Mouse (Mus musculus): Measurements from ENCODE around the gene Ppp1r18. TPM values are rescaled to one million over a fixed set of nuclear protein-coding genes. Genes with fewer than 3 reads are reported as not detected.
A peak's percentile ranks its signal among the peaks of the same experiment; 100 is the strongest.

Gene Ppp1r18
- polyA plus RNA-seq, 1 experiment: 46.2 TPM

DNA sequence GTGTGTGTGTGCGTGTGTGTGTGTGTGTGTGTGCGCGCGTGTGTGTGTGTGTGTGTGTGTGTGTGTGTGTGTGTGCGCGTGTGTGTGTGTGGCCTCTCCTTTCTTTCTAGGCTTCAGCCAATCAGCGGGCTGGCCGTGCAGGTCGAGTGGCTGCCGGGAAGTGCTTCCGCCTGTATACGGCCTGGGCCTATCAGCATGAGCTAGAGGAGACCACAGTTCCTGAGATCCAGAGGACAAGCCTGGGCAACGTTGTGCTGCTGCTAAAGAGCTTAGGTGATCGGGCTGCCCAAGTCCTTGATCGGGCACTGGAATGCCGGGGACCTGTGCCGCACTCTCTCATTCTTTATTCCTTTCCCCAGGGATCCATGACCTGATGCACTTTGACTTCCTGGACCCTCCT, 22.3 kb downstream of the Ppp1r18 start:
- Histone ChIP-seq H3K36me3 (ENCODE audit: control insufficient read depth, insufficient read depth) (peaks cover 36% of the 10 kb centered on the region), H3ac (ENCODE audit: control insufficient read depth, insufficient read length) (no peak overlapping the region), H3K79me2 (ENCODE audit: control insufficient read depth, insufficient read depth) (no peaks in the 10 kb centered on the region), H3K27me3 (ENCODE audit: control insufficient read depth, insufficient read depth, insufficient read length) (no peaks in the 10 kb centered on the region), H3K4me3 (no peak overlapping the region), H3K4me2 (ENCODE audit: low read depth) (no peak overlapping the region)
- no peak for TF ChIP-seq TCF12 (IDR thresholded peaks at IDR 0.05; ENCODE audit: insufficient read depth, poor library complexity, severe bottlenecking)
- TF ChIP-seq USF1 (IDR thresholded peaks at IDR 0.05; ENCODE audit: low read depth): no peak
- no peak for TF ChIP-seq CEBPB (IDR thresholded peaks at IDR 0.05; ENCODE audit: insufficient read depth, poor library complexity, severe bottlenecking)
- no peak for TF ChIP-seq REST (IDR thresholded peaks at IDR 0.05; ENCODE audit: insufficient read depth, insufficient read length)
- no peak for TF ChIP-seq MYOD1 (IDR thresholded peaks at IDR 0.05; ENCODE audit: control insufficient read depth in 1 of 3, insufficient read length in 2 of 3, low read depth in 2 of 3)
- TF ChIP-seq POLR2AphosphoS2 (IDR thresholded peaks at IDR 0.05; ENCODE audit: insufficient read length, low read depth): no peak
- no peak for TF ChIP-seq SRF (IDR thresholded peaks at IDR 0.05; ENCODE audit: control insufficient read depth, insufficient read length, low read depth)
- TF ChIP-seq E2F4 (IDR thresholded peaks at IDR 0.05; ENCODE audit: insufficient read depth): no peak
- TF ChIP-seq MYOG (IDR thresholded peaks at IDR 0.05; ENCODE audit: control insufficient read depth in 1 of 3, insufficient read depth in 1 of 3, insufficient read length in 2 of 3, low read depth in 2 of 3): no peak
- no peak for TF ChIP-seq MAX (IDR thresholded peaks at IDR 0.05; ENCODE audit: low read depth)
- TF ChIP-seq TCF3 (IDR thresholded peaks at IDR 0.05; ENCODE audit: insufficient read length, low read depth): no peak
- TF ChIP-seq POLR2A (IDR thresholded peaks at IDR 0.05; ENCODE audit: insufficient read length, low read depth): no peak

DNA sequence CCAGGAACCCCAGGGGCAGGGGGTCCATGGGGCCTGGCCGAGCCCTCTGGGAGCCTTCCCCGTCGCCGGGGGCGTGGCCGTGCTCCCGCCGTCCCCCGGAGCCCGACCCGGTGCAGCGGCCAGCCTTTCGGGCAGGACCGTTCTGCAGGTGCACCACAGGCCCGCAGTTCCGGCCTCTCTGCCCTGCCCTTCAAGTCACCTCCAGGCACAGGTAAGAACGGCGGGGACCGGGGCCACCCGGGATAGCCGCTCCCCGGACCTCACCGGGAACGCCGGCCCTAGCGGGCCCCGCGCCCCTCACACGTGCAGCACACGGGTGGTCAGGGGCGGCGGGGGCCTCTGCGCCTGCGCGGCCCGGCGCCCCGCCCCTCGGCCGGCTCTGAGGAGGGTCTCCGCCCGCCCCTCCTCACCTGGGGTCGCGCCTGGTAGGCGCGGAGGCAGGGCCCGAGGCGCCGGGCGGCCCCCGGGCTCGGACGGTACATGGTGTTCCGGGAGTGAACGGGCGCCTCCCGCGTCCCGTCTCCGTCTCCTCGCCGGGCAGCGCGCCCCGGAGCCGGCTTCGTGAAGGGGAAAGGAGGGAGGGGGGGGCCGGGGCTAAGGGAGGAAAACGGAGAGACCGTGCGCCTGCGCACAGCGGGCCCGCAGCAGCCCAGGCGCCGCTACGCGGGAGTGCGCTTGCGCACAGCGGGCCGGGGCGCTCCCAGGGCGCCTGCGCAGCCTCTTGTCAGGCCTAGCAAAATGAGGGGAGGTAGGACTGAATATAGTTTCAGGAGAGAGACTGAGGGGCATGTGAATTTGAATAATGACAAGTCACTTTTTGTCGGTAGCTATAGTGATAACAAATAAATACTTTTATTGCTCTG, 31.6 kb downstream of the Ppp1r18 start, which contains the start of gene 2310061I04Rik:
2310061I04Rik (minus strand) TSS at position 651 of the 863 bp plus-strand sequence.
- no peak for TF ChIP-seq CEBPB (IDR thresholded peaks at IDR 0.05; ENCODE audit: insufficient read depth, poor library complexity, severe bottlenecking)
- TF ChIP-seq MAX (IDR thresholded peaks at IDR 0.05; ENCODE audit: low read depth): no peak
- peak; percentile 56 for TF ChIP-seq POLR2A (IDR thresholded peaks at IDR 0.05; ENCODE audit: insufficient read length, low read depth)
- no peak for TF ChIP-seq TCF12 (IDR thresholded peaks at IDR 0.05; ENCODE audit: insufficient read depth, poor library complexity, severe bottlenecking)
- TF ChIP-seq MYOG (IDR thresholded peaks at IDR 0.05; ENCODE audit: control insufficient read depth in 1 of 3, insufficient read depth in 1 of 3, insufficient read length in 2 of 3, low read depth in 2 of 3): no peak
- TF ChIP-seq POLR2AphosphoS2 (IDR thresholded peaks at IDR 0.05; ENCODE audit: insufficient read length, low read depth): peak; percentile 88
- no peak for TF ChIP-seq REST (IDR thresholded peaks at IDR 0.05; ENCODE audit: insufficient read depth, insufficient read length)
- no peak for TF ChIP-seq USF1 (IDR thresholded peaks at IDR 0.05; ENCODE audit: low read depth)
- no peak for TF ChIP-seq MYOD1 (IDR thresholded peaks at IDR 0.05; ENCODE audit: control insufficient read depth in 1 of 3, insufficient read length in 2 of 3, low read depth in 2 of 3)

DNA sequence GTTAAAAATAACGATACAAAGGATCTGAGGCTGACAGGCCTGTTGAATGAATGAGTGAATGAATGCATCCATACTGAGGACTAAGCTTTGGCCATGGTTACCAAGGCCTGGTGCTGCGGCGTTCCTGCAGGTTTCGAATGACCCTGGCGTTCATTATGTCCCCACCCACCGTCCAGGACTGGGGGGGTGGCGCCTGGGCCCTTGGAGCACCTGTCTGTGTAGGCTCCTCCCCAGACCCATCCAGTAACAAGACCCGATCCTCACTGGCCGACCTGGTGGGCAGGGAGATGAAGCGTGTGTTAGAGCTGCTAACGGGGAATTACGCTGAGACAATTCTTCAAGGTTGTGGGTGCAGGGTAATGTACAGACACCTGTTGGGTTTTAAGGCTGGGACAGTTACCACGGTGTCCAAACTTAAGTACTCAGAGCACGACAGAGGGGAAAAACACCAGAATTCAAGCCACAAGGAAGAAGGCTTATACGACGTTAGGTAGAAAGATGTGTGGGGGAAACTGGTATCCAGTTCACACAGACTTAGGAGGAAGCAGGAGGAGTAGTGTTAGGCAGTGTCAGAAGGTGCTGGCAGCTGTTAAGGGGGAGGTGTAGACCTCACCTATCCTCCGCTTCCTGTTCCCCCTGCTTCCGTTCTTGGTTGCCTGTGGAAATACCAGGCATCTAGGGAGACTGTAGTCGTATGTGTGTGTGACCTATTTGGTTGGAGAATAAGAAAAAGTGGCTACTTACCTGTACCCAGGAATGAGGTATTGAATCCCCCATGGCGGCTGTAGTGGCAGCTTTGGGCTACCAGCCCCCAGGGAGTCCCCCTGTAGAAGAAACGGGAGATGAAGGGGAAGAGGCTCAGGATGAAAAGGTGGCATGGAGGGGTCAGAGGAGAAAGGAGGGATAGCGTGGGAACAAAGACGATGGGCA, 32.5 kb downstream of the Ppp1r18 start:
- TF ChIP-seq MYOG (IDR thresholded peaks at IDR 0.05; ENCODE audit: control insufficient read depth in 1 of 3, insufficient read depth in 1 of 3, insufficient read length in 2 of 3, low read depth in 2 of 3) (peak in 1 of 3 experiments; percentile 19), POLR2AphosphoS2 (IDR thresholded peaks at IDR 0.05; ENCODE audit: insufficient read length, low read depth) (no peak)
- peak overlapping the region; percentile 83 for H3K4me2 ChIP-seq (ENCODE audit: low read depth)
- no peaks in the 10 kb centered on the region for H3K27me3 ChIP-seq (ENCODE audit: control insufficient read depth, insufficient read depth, insufficient read length)
- H3K36me3 ChIP-seq (ENCODE audit: control insufficient read depth, insufficient read depth): no peaks in the 10 kb centered on the region
- H3K79me2 ChIP-seq (ENCODE audit: control insufficient read depth, insufficient read depth): peaks cover 5% of the 10 kb centered on the region
- peak overlapping the region; percentile 30 for H3K4me3 ChIP-seq
- H3ac ChIP-seq (ENCODE audit: control insufficient read depth, insufficient read length): peak overlapping the region; percentile 76

More for the DNA sequence above, 31.6 kb downstream of the Ppp1r18 start, which contains the start of gene 2310061I04Rik:
- peaks cover 7% of the 10 kb centered on the region for H3K36me3 ChIP-seq (ENCODE audit: control insufficient read depth, insufficient read depth)
- no peaks in the 10 kb centered on the region for H3K27me3 ChIP-seq (ENCODE audit: control insufficient read depth, insufficient read depth, insufficient read length)
- peak within 1 kb of the TSS; percentile 76 for H3ac ChIP-seq (ENCODE audit: control insufficient read depth, insufficient read length)
- H3K4me3 ChIP-seq: peak within 1 kb of the TSS; percentile 30
- peaks cover 5% of the 10 kb centered on the region for H3K79me2 ChIP-seq (ENCODE audit: control insufficient read depth, insufficient read depth)
- H3K4me2 ChIP-seq (ENCODE audit: low read depth): peak within 1 kb of the TSS; percentile 83

DNA sequence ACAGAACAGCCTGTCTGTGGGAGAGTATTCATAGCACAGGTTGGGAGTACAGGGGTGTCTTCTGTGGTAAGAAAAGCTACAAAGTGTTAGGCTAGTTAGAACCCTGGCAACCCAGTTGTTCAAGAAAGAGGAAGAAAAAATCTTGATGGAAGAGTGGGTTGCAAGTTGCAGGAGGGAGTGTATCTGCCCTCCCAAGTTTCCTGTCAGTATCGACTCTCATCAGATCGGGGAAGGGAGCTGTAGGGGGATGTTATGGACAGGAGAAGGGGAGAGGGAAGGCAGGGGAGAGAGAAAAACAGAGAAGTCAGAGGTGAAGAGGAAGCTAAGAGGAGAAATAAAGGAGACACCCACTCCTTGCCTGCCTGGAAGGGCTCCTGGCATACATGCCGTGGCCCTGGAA, 35.2 kb downstream of the Ppp1r18 start:
- Histone ChIP-seq H3K36me3 (ENCODE audit: control insufficient read depth, insufficient read depth) (no peaks in the 10 kb centered on the region), H3K27me3 (ENCODE audit: control insufficient read depth, insufficient read depth, insufficient read length) (no peaks in the 10 kb centered on the region), H3K4me2 (ENCODE audit: low read depth) (no peak overlapping the region), H3ac (ENCODE audit: control insufficient read depth, insufficient read length) (no peak overlapping the region), H3K79me2 (ENCODE audit: control insufficient read depth, insufficient read depth) (peaks cover 5% of the 10 kb centered on the region), H3K4me3 (no peak overlapping the region)
- TF ChIP-seq POLR2AphosphoS2 (IDR thresholded peaks at IDR 0.05; ENCODE audit: insufficient read length, low read depth): no peak
- TF ChIP-seq POLR2A (IDR thresholded peaks at IDR 0.05; ENCODE audit: insufficient read length, low read depth): no peak
- TF ChIP-seq TCF3 (IDR thresholded peaks at IDR 0.05; ENCODE audit: insufficient read length, low read depth): no peak
- no peak for TF ChIP-seq E2F4 (IDR thresholded peaks at IDR 0.05; ENCODE audit: insufficient read depth)
- no peak for TF ChIP-seq MYOG (IDR thresholded peaks at IDR 0.05; ENCODE audit: control insufficient read depth in 1 of 3, insufficient read depth in 1 of 3, insufficient read length in 2 of 3, low read depth in 2 of 3)
